Mouse (Mus musculus): ENCODE measurements around the gene Kif6. TPM values are rescaled to one million over a fixed set of nuclear protein-coding genes. Genes with fewer than 3 reads are reported as not detected.

The Kif6 gene
- polyA plus RNA-seq (2011; ENCODE audit: insufficient read depth, insufficient read length, low replicate concordance, missing spikeins): not detected in 2 replicates

- H3K27ac ChIP-seq (ENCODE audit: control insufficient read depth, insufficient read depth, low read depth, low read length, poor library complexity): no peak within 1 kb of the TSS
- no peaks in the 10 kb centered on the region for H3K4me1 ChIP-seq (ENCODE audit: control insufficient read depth, insufficient read depth, low read length)
- no peak within 1 kb of the TSS for H3K4me3 ChIP-seq (replicated peaks; ENCODE audit: control insufficient read depth, low read depth, low read length)
- WGBS: 3% methylated on average over 27 of the region's 27 CpGs
- TF ChIP-seq POLR2A (IDR thresholded peaks at IDR 0.05; ENCODE audit: borderline replicate concordance, control insufficient read depth, low read depth, low read length) (no peak), CTCF (IDR thresholded peaks at IDR 0.05; ENCODE audit: control insufficient read depth, insufficient read depth, low read length) (no peak)
Observed at GRCm38 (mm10) chr17:49614577-49615235, at the start of gene Kif6. Kif6 (plus strand) TSS chr17:49615136.

DNA sequence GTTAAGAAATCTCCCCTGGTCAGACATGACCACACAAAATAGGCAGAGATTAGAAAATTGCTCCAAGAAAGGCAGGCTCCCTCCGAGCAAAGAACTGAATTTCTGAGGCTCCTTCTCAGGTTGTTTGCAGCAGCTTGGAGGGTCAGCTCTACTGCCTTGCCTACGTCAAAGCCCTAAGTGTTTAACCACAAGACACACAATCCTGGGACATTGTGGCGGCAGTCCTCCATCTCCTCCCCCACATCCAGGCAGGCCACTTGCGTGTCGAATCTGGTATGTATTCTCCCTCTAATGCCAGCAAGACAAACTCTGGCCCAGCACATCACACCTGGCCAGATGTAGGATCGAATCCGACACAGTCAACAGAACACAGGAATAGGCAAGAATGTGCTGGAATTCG lies 46.2 kb upstream of the Kif6 start:
- H3K4me3 ChIP-seq (replicated peaks; ENCODE audit: control insufficient read depth, low read depth, low read length): no peak overlapping the region
- H3K27ac ChIP-seq (ENCODE audit: control insufficient read depth, insufficient read depth, low read depth, low read length, poor library complexity): no peak overlapping the region
- no peaks in the 10 kb centered on the region for H3K4me1 ChIP-seq (ENCODE audit: control insufficient read depth, insufficient read depth, low read length)
- 63% methylated on average over 8 of the region's 8 CpGs for WGBS
- TF ChIP-seq CTCF (IDR thresholded peaks at IDR 0.05; ENCODE audit: control insufficient read depth, insufficient read depth, low read length) (no peak), POLR2A (IDR thresholded peaks at IDR 0.05; ENCODE audit: borderline replicate concordance, control insufficient read depth, low read depth, low read length) (no peak)

GRCm38 (mm10) chr17:49577321-49577720 lies 37.6 kb upstream of the Kif6 start:
- no peaks in the 10 kb centered on the region for H3K4me1 ChIP-seq (ENCODE audit: control insufficient read depth, insufficient read depth, low read length)
- 87% methylated on average over 3 of the region's 3 CpGs for WGBS
- H3K27ac ChIP-seq (ENCODE audit: control insufficient read depth, insufficient read depth, low read depth, low read length, poor library complexity): no peak overlapping the region
- TF ChIP-seq POLR2A (IDR thresholded peaks at IDR 0.05; ENCODE audit: borderline replicate concordance, control insufficient read depth, low read depth, low read length) (no peak), CTCF (IDR thresholded peaks at IDR 0.05; ENCODE audit: control insufficient read depth, insufficient read depth, low read length) (no peak)
- H3K4me3 ChIP-seq (replicated peaks; ENCODE audit: control insufficient read depth, low read depth, low read length): no peak overlapping the region

- Histone ChIP-seq H3K4me3 (replicated peaks; ENCODE audit: control insufficient read depth, low read depth, low read length) (no peak overlapping the region), H3K27ac (ENCODE audit: control insufficient read depth, insufficient read depth, low read depth, low read length, poor library complexity) (no peak overlapping the region), H3K4me1 (ENCODE audit: control insufficient read depth, insufficient read depth, low read length) (no peaks in the 10 kb centered on the region)
- WGBS: 53% methylated on average over 11 of the region's 11 CpGs
- TF ChIP-seq POLR2A (IDR thresholded peaks at IDR 0.05; ENCODE audit: borderline replicate concordance, control insufficient read depth, low read depth, low read length) (no peak), CTCF (IDR thresholded peaks at IDR 0.05; ENCODE audit: control insufficient read depth, insufficient read depth, low read length) (no peak)
Observed at GRCm38 (mm10) chr17:49582471-49582870, 32.5 kb upstream of the Kif6 start.

- Histone ChIP-seq H3K4me1 (ENCODE audit: control insufficient read depth, insufficient read depth, low read length) (no peaks in the 10 kb centered on the region), H3K27ac (ENCODE audit: control insufficient read depth, insufficient read depth, low read depth, low read length, poor library complexity) (no peak overlapping the region), H3K4me3 (replicated peaks; ENCODE audit: control insufficient read depth, low read depth, low read length) (no peak overlapping the region)
- WGBS: 68% methylated on average over 8 of the region's 8 CpGs
- TF ChIP-seq CTCF (IDR thresholded peaks at IDR 0.05; ENCODE audit: control insufficient read depth, insufficient read depth, low read length) (no peak), POLR2A (IDR thresholded peaks at IDR 0.05; ENCODE audit: borderline replicate concordance, control insufficient read depth, low read depth, low read length) (no peak)
Observed at GRCm38 (mm10) chr17:49590051-49590450, 24.9 kb upstream of the Kif6 start.

DNA sequence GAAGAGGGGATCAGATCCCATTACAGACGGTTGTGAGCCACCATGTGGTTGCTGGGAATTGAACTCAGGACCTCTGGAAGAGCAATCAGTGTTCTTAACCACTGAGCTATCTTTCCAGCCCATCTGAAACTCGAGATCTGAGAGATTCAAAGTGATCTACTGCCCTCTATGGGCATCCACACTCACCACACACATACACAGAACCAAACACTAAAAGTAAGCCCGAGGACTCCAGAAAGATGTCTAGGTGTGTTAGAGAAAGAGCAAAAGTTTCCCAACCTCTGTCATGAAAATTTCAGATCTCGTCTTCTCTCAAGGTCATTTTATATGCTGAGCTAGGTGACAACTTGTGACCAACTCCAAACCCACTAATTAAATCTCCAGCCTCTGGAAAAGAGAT lies 9.5 kb upstream of the Kif6 start:
- no peak overlapping the region for H3K27ac ChIP-seq (ENCODE audit: control insufficient read depth, insufficient read depth, low read depth, low read length, poor library complexity)
- WGBS: 59% methylated on average over 4 of the region's 4 CpGs
- TF ChIP-seq CTCF (IDR thresholded peaks at IDR 0.05; ENCODE audit: control insufficient read depth, insufficient read depth, low read length) (no peak), POLR2A (IDR thresholded peaks at IDR 0.05; ENCODE audit: borderline replicate concordance, control insufficient read depth, low read depth, low read length) (no peak)
- no peak overlapping the region for H3K4me3 ChIP-seq (replicated peaks; ENCODE audit: control insufficient read depth, low read depth, low read length)
- no peaks in the 10 kb centered on the region for H3K4me1 ChIP-seq (ENCODE audit: control insufficient read depth, insufficient read depth, low read length)

DNA sequence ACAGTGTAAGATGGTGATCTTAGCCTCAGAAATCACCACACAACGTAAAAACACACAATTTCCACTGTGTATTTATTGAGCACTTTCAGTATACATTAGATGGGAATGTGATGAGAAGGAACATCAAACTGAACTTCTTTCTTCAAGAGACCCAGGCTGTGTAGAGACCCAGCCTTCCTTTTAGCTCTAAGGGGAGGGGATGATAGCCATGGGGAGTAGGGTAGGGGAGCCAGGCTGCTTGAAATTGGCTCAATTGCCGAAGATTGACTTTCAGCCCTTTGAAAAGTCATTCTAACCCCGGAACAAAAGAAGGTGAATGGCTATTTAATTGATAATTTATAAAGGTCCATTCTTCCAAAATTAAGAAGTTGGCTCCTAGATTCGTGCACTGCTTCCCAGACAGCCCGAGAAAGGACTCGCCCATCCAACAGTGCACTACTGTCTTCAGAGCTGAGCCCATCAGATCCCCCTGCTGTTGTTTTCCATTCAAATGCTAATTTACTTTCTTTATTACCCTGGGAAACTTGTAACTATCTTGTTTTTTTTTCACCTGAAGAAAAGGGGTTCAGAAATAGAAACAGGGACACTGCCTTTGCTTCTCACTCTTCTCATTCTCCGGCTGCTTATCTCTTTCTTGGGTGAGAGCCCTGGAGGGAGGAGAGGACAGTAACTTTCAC lies 7.4 kb upstream of the Kif6 start:
- no peak overlapping the region for H3K4me3 ChIP-seq (replicated peaks; ENCODE audit: control insufficient read depth, low read depth, low read length)
- WGBS: 68% methylated on average over 7 of the region's 7 CpGs
- no peak overlapping the region for H3K27ac ChIP-seq (ENCODE audit: control insufficient read depth, insufficient read depth, low read depth, low read length, poor library complexity)
- H3K4me1 ChIP-seq (ENCODE audit: control insufficient read depth, insufficient read depth, low read length): no peaks in the 10 kb centered on the region
- TF ChIP-seq CTCF (IDR thresholded peaks at IDR 0.05; ENCODE audit: control insufficient read depth, insufficient read depth, low read length) (no peak), POLR2A (IDR thresholded peaks at IDR 0.05; ENCODE audit: borderline replicate concordance, control insufficient read depth, low read depth, low read length) (no peak)

DNA sequence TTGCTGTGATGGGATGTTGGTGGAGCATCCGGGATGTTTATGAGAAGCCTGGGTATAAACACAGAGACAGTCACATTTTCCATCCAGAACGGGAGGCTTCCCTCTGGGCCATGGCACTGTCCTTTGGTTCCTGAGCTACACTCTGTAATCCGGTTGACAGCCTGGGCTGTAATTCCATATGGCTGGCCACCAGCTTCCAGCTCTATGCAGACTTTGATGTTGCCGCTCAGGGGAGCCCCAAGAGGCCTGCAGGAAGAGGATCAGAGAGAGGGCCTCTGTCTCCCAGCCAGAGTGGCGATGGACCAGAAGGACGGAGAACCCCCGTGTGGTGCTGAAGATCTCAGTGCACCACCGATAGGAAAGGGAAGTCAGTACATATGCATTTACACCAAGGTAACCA lies 4.6 kb upstream of the Kif6 start:
- H3K27ac ChIP-seq (ENCODE audit: control insufficient read depth, insufficient read depth, low read depth, low read length, poor library complexity): no peak overlapping the region
- TF ChIP-seq CTCF (IDR thresholded peaks at IDR 0.05; ENCODE audit: control insufficient read depth, insufficient read depth, low read length): no peak
- TF ChIP-seq POLR2A (IDR thresholded peaks at IDR 0.05; ENCODE audit: borderline replicate concordance, control insufficient read depth, low read depth, low read length): no peak
- no peaks in the 10 kb centered on the region for H3K4me1 ChIP-seq (ENCODE audit: control insufficient read depth, insufficient read depth, low read length)
- 36% methylated on average over 8 of the region's 8 CpGs for WGBS
- no peak overlapping the region for H3K4me3 ChIP-seq (replicated peaks; ENCODE audit: control insufficient read depth, low read depth, low read length)

All from bone marrow, adult 2 months (tissue).